ENCODE assay signal across 27 mouse cellular contexts in the genomic region with DNA sequence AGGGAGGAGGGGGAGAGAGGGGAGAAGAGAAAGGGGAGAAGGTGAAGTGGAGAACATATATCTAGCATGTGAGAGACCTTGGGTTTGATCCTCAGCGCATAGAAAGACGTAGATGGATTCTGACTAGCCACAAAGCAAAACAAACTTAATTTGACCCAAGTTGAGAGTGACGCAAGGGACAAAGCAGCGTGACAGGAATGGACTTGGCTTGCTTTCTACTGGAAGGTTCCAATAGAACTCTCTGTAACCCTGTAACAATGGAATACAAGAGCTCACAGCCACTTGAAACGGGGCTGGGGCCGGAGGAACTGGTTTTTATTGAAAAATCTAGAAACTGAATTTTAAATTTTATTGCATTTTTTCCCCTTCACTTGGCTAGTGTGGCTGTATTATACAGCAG. TPM values are rescaled to one million over a fixed set of nuclear protein-coding genes. Genes with fewer than 3 reads are reported as not detected.
DNase-seq lines count a peak whose midpoint lies in the region.
"Had no signal": no experiment of that assay in that cellular context is flagged by ENCODE, and none has a peak within 500 bp of the region (broad histone marks: within the 10 kb centered on the region; RNA-seq: fewer than 3 reads in every experiment).

No protein-coding gene starts in this region.

- no peak overlapping the region for H3K4me3 ChIP-seq in brown adipose tissue, adult 24 weeks (ENCODE audit: insufficient read depth, low read depth, low read length)
- H3K4me3 ChIP-seq: embryonic facial prominence, embryonic 13.5 days; forebrain, embryonic 10.5 days; heart, embryonic 12.5 days; hindbrain, embryonic 10.5 days; kidney, embryonic 15.5 days; layer of hippocampus, adult 2 months; left cerebral cortex, adult 2 months; limb, embryonic 12.5 days; midbrain, embryonic 10.5 days; midbrain, embryonic 15.5 days had no signal

- H3K4me1 ChIP-seq in brown adipose tissue, adult 24 weeks (ENCODE audit: control insufficient read depth, insufficient read depth, insufficient read length, low read length), result peaks cover 10% of the 10 kb centered on the region; the same call in 1 of the 2 replicates

- peak overlapping the region; percentile 46; the same call in 1 of the 2 replicates for H3K27ac ChIP-seq in brown adipose tissue, adult 24 weeks (replicated peaks; ENCODE audit: low read depth, low read length)
- H3K27ac ChIP-seq: embryonic facial prominence, embryonic 13.5 days; forebrain, embryonic 10.5 days; hindbrain, embryonic 10.5 days; kidney, embryonic 15.5 days; layer of hippocampus, adult 2 months; left cerebral cortex, adult 2 months; limb, embryonic 12.5 days; midbrain, embryonic 10.5 days; midbrain, embryonic 15.5 days had no signal

- intact Hi-C loops in heart, postnatal 25 days (cut with DNase I), result loop anchor here (10.0 kb wide), 2 partner anchors 547 to 1167 kb away; a partner anchor contains a TSS

- DNase-seq in heart, adult 9 months (ENCODE audit: low spot score in 2 of 2), result peak; percentile 19 to 29
- no peak for DNase-seq in heart, postnatal 25 days (ENCODE audit: low spot score)
- peak; percentile 73 for DNase-seq in adipocyte (ENCODE audit: low spot score)
- peak; percentile 59 for DNase-seq in lung, postnatal 36 days
- no peak for DNase-seq in frontal cortex, postnatal 36 days (ENCODE audit: low spot score in 2 of 2)
- DNase-seq: adrenal gland, adult 8-10 months; B cell, adult 2 months; cerebellum, adult 18-20 months; cerebellum, postnatal 10 days; gastrocnemius, postnatal 10 days; kidney, adult 18-20 months; kidney, postnatal 25 days; liver, postnatal 0 days; right cerebral cortex, postnatal 25 days; spleen, adult 18-20 months; thymus, postnatal 4 days had no signal

RNA-seq across cellular contexts. Expression of a gene that starts 1.7 kb away (rescaled TPM):
- 10 to 100 TPM; 44.9 to 50.9 TPM for total RNA-seq in heart, postnatal 25 days (2021)
- polyA plus RNA-seq in brown adipose tissue, adult 24 weeks (2012; ENCODE audit: insufficient read depth, insufficient read length, missing spikeins), result 66.1 and 82.8 TPM in 2 replicates

Comparison
In these comparisons a context has a peak if more than half of its experiments do, and no peak if none do; other contexts are left out.
1. DNase-seq: peak in heart, adult 9 months (2 of 2), adipocyte (single experiment) and lung, postnatal 36 days (single experiment); none in heart, postnatal 25 days (single experiment) and frontal cortex, postnatal 36 days (0 of 2).